Mouse (Mus musculus): Measurements from ENCODE around the gene Vgf. TPM values are rescaled to one million over a fixed set of nuclear protein-coding genes. Genes with fewer than 3 reads are reported as not detected.

Gene Vgf
- polyA plus RNA-seq (2012; rRNA removed), result 0.08 and 0.15 TPM in 2 replicates

DNA sequence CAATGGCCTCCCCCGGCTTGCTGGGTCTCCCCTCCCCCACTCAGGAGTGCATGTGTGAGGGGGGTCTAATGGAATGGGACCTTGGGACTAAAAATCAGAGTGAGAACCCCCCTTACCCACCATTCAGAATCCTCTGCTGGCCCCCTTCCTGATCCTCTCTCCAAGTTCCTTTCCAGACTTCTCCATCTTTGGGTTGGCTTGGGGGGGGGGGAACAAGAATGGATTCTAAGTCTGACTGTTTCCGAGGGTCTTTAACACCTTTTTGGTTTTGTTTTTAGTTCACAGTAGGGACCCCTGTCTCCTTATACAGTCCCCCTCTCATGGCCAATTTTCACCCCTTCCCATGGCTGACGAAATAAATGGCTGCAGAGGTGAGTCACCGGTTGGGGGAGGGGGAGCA is at the start of gene Vgf:
Gene Vgf, plus strand, starts transcription at position 301 of the 400 bp plus-strand sequence.
- DNase-seq (ENCODE audit: low spot score), result no peak

- no peak for DNase-seq (ENCODE audit: low spot score)
These were observed 48.4 kb upstream of the Vgf start for GRCm38 (mm10) chr5:136977769-136978168.

DNA sequence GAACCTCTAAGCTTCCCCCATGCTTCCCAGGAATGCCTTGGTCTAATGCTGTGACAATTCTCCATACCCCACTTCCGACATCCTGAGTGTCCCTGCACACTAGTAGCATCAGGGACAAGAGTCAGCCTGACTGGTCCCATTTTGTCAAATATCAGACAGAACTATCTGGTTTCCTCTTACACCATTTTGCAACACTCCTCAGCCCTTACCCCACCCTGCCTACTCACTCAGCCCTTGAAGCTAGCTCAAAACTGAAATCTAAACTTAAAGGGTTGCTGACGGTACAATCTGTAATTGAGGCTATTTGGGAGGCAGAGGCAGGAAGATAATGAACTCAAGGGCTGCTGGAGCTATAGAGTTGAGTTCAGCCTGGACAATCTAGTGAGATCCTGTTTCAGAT is 46.4 kb upstream of the Vgf start:
- no peak for DNase-seq (ENCODE audit: low spot score)

- DNase-seq (ENCODE audit: low spot score), result no peak
These were observed 45.2 kb upstream of the Vgf start for GRCm38 (mm10) chr5:136980974-136981373.

DNA sequence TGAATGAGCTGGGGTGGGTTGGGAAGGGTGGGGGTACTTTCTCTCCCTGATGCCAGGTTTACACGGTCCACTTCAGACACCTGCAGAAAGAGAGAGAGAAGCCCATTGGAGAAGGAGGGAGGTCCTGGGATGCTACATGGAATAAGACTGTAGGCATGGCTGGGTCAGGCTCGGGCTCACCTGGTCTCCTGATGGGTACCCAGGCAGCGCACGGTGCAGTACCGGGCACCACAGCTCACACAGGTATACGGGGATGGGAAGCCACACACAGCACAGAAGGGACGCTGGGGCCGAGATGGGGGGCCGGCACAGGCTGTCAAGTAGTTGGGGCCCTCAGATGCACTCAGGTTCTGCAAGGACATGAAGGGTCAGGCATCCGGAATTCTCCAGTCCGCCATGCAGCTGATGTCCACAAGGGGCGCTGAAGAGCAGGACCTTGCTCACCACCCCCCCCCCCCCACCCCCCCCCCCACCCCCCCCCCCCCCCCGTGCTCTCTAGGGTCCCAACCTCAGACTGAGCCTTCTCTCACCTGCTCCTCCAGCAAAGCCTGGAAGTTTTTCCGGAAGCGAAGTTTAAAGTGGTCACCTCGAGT is 43.8 kb upstream of the Vgf start:
- DNase-seq (ENCODE audit: low spot score), result no peak

DNA sequence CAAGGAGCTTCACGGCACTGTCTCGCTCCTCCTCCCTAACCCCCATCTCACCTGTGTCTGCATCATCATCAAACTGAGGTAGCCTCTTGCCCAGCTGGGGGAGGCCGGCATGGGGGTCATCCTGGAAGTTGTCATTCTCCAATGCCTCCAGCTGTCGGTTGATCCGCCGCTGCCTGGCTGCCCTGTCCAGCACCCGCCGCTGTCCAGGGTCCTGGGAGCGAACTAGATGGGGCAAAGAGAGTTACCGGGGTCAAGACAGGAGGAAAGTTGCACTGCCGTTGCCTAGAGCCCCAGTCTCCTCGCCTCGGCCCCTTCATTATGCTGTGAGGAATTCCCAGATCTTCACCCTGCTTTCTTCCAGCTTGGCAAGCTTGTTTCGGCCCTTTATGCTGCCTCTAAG is 41.4 kb upstream of the Vgf start:
- no peak for DNase-seq (ENCODE audit: low spot score)

DNA sequence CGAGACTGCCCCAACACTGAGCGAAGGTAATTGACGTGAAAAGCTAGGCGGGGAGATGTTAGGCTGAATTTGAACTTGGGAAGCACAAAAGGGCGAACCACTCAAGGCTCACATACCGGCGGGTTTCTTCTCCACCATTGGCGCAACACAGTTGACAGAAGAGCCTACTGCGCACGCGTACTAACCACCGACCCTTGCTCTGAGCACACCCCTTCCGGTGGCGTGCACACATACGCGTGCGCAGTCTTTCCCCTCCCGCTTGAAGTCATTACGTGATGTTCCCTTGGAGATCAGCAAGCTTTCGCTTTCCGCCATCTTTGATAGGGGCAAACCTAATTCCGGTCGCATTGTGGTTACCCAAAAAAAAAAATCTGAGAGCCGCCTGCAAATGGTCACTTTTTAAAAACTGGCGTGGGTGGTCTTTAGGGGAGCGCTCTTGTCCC is 39.5 kb upstream of the Vgf start, which contains the start of gene Plod3:
Gene Plod3, plus strand, starts transcription at position 325 of the 443 bp plus-strand sequence.
- DNase-seq (ENCODE audit: low spot score), result peak; percentile 69

- peak; percentile 78 for DNase-seq (ENCODE audit: low spot score)
These were observed 38.9 kb upstream of the Vgf start for GRCm38 (mm10) chr5:136987138-136987933.

DNA sequence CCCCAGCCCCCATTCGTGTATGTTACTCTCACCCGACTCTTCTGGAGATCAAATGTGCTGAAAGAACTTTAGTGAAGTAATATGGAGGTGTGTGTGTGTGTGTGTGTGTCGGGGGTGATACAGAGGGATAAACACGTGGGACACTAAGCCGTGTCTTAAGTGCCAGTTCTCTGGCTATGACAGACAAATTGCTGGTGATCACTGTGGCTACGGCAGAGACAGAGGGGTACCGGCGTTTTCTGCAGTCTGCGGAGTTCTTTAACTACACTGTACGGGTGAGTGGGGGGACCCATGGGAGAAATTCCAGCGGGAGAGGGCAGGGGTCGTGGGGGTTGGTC is 38.3 kb upstream of the Vgf start, which contains the start of gene Znhit1:
Gene Znhit1, minus strand, starts transcription at position 88 of the 338 bp plus-strand sequence.
- DNase-seq (ENCODE audit: low spot score), result no peak

DNA sequence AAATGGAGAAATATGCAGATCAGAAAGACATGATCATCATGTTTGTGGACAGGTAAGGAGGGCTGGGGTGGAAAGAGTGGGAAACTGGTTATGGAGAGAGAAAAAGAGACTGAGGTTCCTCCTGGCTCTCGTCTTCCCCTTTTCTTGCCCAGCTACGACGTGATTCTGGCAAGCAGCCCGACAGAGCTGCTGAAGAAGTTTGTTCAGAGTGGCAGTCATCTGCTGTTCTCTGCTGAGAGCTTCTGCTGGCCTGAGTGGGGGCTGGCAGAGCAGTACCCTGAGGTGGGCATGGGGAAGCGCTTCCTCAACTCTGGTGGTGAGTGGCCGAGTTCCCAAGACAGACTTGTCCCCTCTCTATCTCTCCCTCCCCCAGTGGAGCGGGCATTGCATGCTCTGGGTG is 37.8 kb upstream of the Vgf start:
- no peak for DNase-seq (ENCODE audit: low spot score)

DNA sequence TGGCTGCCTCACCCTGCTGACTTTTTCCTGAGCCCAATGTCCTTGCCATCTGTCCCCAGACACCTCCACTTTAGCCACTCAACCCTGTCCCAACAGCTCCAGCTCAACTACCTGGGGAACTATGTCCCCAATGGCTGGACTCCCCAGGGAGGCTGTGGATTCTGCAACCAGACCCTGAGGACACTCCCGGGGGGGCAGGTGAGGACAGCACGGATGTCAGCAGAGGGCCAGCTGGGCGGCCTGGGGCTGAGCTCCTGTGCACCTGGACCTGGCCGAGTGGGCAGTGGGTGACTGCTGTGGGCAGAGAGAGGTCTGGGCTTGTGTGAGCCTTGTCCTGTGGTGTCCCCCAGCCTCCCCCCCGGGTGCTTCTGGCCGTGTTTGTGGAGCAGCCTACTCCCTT is 36.4 kb upstream of the Vgf start:
- DNase-seq (ENCODE audit: low spot score), result no peak

GRCm38 (mm10) chr5:136999449-136999848 is 26.7 kb upstream of the Vgf start:
- DNase-seq (ENCODE audit: low spot score), result no peak

DNA sequence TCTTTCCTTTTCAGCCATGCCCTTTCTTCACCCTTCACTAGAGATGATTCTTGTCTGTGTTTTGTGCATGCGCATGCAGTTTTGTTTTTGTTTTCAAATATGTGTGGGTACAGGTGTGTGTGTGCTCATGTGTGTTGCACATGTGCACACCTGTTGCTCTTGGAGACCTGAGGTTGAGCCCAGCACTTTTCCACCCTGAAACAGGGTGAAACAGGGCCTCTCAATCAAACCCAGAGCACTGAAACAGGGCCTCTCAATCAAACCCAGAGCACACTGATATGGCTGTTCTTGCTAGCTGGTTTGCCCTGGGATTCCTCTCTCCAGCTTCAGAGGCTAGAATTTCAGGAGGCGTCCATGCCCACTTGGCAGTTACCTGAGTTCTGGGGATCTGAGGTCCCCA is 25.6 kb upstream of the Vgf start:
- DNase-seq (ENCODE audit: low spot score), result no peak

- DNase-seq (ENCODE audit: low spot score), result no peak
These were observed 18.9 kb upstream of the Vgf start for GRCm38 (mm10) chr5:137007276-137007675.

DNA sequence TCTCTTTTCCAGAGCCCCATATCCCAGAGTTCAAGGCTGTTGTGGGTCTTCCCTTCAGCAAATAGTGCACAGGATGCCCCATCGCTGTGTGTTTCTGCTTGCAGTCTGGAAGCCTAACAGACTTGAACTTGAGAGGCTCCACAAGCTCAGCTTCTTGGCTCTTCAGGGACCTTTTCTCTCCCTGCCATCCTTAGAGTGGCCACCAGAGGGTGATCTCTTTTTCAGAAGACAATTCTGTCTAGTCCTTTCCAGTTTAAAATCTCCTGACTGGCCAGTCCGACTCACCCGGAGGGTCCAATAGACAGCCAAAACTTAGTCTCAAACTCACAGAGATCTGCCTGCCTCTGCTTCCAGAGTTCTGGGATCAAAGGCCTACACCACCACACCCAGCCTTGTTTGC is 16.2 kb upstream of the Vgf start:
- no peak for DNase-seq (ENCODE audit: low spot score)

DNA sequence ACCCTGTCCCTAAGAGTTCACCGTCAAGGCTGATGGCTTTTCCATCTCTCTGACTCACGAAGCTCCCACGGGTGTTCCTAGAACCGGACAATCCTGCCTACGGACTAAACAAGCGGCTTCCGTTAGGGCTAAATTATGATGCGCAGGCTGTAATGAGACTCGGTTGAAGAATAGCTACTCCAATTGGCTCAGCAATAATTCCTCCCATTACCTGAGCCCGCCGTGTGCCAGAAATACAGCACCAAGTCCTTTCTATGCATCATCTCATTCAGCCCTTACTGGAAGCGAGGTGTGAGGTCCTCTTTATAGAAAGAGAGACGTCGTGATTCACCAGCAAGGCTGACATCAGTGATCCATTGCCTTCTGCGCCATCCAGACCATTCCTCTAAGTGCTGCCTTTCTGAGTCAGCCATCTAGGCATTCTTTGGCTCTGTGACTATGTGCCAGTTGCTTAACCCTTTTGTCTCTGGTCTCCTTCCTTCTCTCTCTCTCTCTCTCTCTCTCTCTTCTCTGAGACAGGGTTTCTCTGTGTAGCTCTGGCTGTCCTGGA is 13.7 kb upstream of the Vgf start:
- no peak for DNase-seq (ENCODE audit: low spot score)

DNA sequence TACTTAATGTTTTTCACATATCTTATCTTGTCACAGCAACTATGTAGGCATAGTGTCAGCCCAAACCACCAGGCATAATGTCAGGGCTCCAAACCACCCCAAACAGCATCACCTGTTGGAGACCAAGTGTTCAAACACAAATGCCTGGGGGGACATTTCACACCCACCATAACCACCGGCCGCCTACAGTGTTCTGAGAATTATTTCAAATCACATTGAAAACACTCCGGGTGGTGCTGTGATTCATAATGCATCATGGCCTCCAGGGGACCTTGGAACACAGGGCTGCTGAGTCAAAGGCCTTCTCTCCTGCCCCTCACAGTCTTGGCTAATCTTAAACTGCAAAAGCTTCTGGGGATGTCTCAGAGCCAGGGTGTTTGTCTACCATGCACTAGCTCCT is 10.3 kb upstream of the Vgf start:
- DNase-seq (ENCODE audit: low spot score), result no peak

GRCm38 (mm10) chr5:137024318-137024717 is 1.9 kb upstream of the Vgf start:
- no peak for DNase-seq (ENCODE audit: low spot score)

DNA sequence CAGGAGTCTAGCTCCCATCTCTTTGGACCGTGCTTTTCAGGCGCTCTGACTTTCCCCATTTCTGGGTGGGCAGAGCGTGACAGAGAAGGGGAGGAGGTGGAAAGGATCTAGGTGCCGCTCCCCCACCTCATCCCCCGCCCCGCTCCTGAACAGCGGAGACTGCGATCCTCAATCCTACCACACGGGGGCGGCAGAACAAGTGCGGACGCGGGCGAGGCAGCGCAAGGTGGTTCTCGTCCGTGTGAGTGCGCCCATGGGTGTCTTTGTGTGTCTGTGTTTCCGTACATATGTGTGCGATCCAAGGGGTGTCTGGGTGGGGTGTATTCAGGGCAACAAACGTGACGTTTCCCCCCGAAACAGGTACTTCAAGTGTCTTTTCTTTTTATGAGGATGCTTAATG is 1.1 kb upstream of the Vgf start:
- DNase-seq (ENCODE audit: low spot score), result peak; percentile 67

DNA sequence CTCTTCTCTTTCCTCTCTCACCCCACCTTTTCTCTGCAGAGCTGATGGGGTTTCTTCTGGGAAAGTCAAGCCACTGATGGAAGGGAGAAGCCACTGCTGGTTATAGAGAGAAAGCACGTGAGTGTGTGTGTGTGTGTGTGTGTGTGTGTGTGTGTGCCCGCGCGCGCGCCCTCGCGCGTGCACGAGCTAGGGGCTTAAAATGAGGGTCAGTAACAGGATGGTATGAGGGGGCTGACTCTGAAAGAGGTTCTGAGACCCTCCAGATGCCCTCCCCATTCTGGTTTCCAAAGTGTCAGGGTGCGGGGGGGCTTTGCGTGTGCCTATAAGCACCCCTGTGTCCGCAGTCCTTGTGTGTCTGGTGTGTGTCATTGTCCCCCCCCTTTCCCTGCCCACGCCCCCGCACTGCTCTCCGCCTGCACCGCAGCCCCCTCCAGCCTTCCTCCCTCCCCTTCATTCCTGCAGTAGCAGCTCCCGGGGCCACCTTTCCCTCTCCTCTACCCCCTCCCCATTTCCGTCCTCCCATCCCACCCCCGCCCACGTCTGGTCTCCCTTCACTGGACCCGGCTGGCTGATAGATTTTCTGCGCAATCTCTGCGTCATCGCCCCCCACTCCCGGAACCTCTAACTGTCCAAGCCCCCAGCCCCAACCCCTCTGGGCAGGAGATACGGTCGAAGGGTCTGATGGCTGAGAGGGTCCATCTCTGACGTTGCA is 2.5 kb downstream of the Vgf start:
- DNase-seq (ENCODE audit: low spot score), result no peak

GRCm38 (mm10) chr5:137029273-137029585 is 3.0 kb downstream of the Vgf start:
- DNase-seq (ENCODE audit: low spot score), result no peak

GRCm38 (mm10) chr5:137029643-137030415 is 3.6 kb downstream of the Vgf start:
- DNase-seq (ENCODE audit: low spot score), result peak; percentile 90

Data from urinary bladder, adult 2 months (tissue).